Mouse (Mus musculus) liver, postnatal 0 days (tissue): ENCODE data around the gene Ppfibp1.

Experiments used
- CTCF ChIP-seq: sonication (generic); IDR thresholded peaks from 2 replicates; pipeline ENCODE4 v1.5.1; 2016; ENCODE audit warnings: antibody characterized with exemption, low read depth
- EP300 ChIP-seq: IDR thresholded peaks from 2 replicates; pipeline ENCODE4 v1.6.1; 2016; ENCODE audit warnings: antibody characterized with exemption, low read depth, mild to moderate bottlenecking

GRCm38 (mm10) chr6:146878926-146879325, 9.4 kb upstream of the Ppfibp1 start:
- TF ChIP-seq CTCF: no peak
- no peak for TF ChIP-seq EP300
